Mouse (Mus musculus) forebrain, embryonic 14.5 days (tissue): ENCODE results near the gene Ranbp1. TPM values are rescaled to one million over a fixed set of nuclear protein-coding genes. Genes with fewer than 3 reads are reported as not detected.

Source experiments
- ATAC-seq: fragments of 200-750 bp; cut with Nextera tagmentation; 2 replicates; pipeline ENCODE4 v1.8.0; 2017; ENCODE audit warnings: mild to moderate bottlenecking, moderate library complexity
- DNase-seq: peaks from one replicate; pipeline ENCODE4 v3.0.0-alpha.2; 2015; ENCODE audit warnings: low spot score
- H3K27ac ChIP-seq: fragments of 300-500 bp; sonication (generic); 2 replicates; pipeline ENCODE4 v1.5.1; 2014; ENCODE audit warnings: low read depth, mild to moderate bottlenecking, control low read depth, low read length, moderate library complexity
- H3K27me3 ChIP-seq: fragments of 300-500 bp; sonication (generic); replicated peaks from 2 replicates; pipeline ENCODE4 v1.6.1; 2014; ENCODE audit warnings: low read length, control low read depth, mixed read lengths; ENCODE audit not compliant: control insufficient read depth, insufficient read depth
- H3K36me3 ChIP-seq: fragments of 300-500 bp; sonication (generic); 2 replicates; pipeline ENCODE4 v1.6.1; 2014; ENCODE audit warnings: low read length, control low read depth; ENCODE audit not compliant: control insufficient read depth, insufficient read depth
- H3K4me1 ChIP-seq: fragments of 300-500 bp; sonication (generic); 2 replicates; pipeline ENCODE4 v1.6.1; 2014; ENCODE audit warnings: antibody characterized with exemption, low read length, control low read depth; ENCODE audit not compliant: control insufficient read depth, insufficient read depth
- H3K4me2 ChIP-seq: fragments of 300-500 bp; sonication (generic); 2 replicates; pipeline ENCODE4 v1.6.1; 2014; ENCODE audit warnings: mild to moderate bottlenecking, control low read depth, low read length
- H3K4me3 ChIP-seq: fragments of 300-500 bp; sonication (generic); 2 replicates; pipeline ENCODE4 v1.5.1; 2014; ENCODE audit warnings: low read depth, low read length, control low read depth
- H3K9ac ChIP-seq: fragments of 300-500 bp; sonication (generic); 2 replicates; pipeline ENCODE4 v1.6.1; 2014; ENCODE audit warnings: mild to moderate bottlenecking, low read length, control low read depth, moderate library complexity
- H3K9me3 ChIP-seq: fragments of 300-500 bp; sonication (generic); replicated peaks from 2 replicates; pipeline ENCODE4 v1.6.1; 2016; ENCODE audit warnings: low read length, control low read depth, mixed read lengths; ENCODE audit not compliant: control insufficient read depth
- WGBS: fragments of 180-500 bp; shearing (Covaris S2); extraction: QIAGEN DNeasy Blood & Tissue Kit; methylation state at CpG from one replicate; pipeline ENCODE4 v1.1.7; 2014; 5-methylcytosine and 5-hydroxymethylcytosine counted together
- polyA plus RNA-seq: library from polyadenylated mRNA; unstranded; fragments of >200 nt; fragmentation: Nextera tagmentation; extraction: Ambion mirVana; gene quantifications from 2 replicates; pipeline ENCODE4 v1.2.1, GENCODE M21; 2014

The Ranbp1 gene
- polyA plus RNA-seq, 1 experiment from 2014 or later, result 537 TPM

- DNase-seq (no peak), ATAC-seq (no peak)
- 85% methylated on average over 4 of the region's 4 CpGs for WGBS
- no peak within 1 kb of the TSS for H3K4me2 ChIP-seq
- peaks cover 5% of the 10 kb centered on the region for H3K36me3 ChIP-seq
- H3K27me3 ChIP-seq, result no peaks in the 10 kb centered on the region
- no peak within 1 kb of the TSS for H3K27ac ChIP-seq
- H3K9me3 ChIP-seq, result no peaks in the 10 kb centered on the region
- H3K4me1 ChIP-seq, result peaks cover 14% of the 10 kb centered on the region
- H3K9ac ChIP-seq, result no peak within 1 kb of the TSS
- no peak within 1 kb of the TSS for H3K4me3 ChIP-seq
These were observed 31.0 kb downstream of the Ranbp1 start, which contains the start of gene Ccdc188 for GRCm38 (mm10) chr16:18217579-18217978. Gene Ccdc188, plus strand, starts transcription at chr16:18217879.

GRCm38 (mm10) chr16:18214858-18215257 is 33.7 kb downstream of the Ranbp1 start:
- Histone ChIP-seq H3K27me3 (no peaks in the 10 kb centered on the region), H3K9me3 (no peaks in the 10 kb centered on the region), H3K4me2 (peak overlapping the region; percentile 41), H3K4me3 (peak overlapping the region; percentile 14), H3K27ac (peak overlapping the region; percentile 81), H3K4me1 (peaks cover 14% of the 10 kb centered on the region), H3K9ac (peak overlapping the region; percentile 48), H3K36me3 (no peaks in the 10 kb centered on the region)
- WGBS, result 63% methylated on average over 7 of the region's 7 CpGs
- ATAC-seq (no peak), DNase-seq (no peak)

GRCm38 (mm10) chr16:18213689-18214088 is 34.8 kb downstream of the Ranbp1 start:
- WGBS, result 27% methylated on average over 6 of the region's 6 CpGs
- peak overlapping the region; percentile 41 for H3K4me2 ChIP-seq
- no peaks in the 10 kb centered on the region for H3K36me3 ChIP-seq
- peak overlapping the region; percentile 14; the same call in 1 of the 2 replicates for H3K4me3 ChIP-seq
- ATAC-seq (peak; percentile 89), DNase-seq (peak; percentile 93)
- peaks cover 14% of the 10 kb centered on the region for H3K4me1 ChIP-seq
- peak overlapping the region; percentile 81 for H3K27ac ChIP-seq
- H3K27me3 ChIP-seq, result no peaks in the 10 kb centered on the region
- no peaks in the 10 kb centered on the region for H3K9me3 ChIP-seq
- peak overlapping the region; percentile 48 for H3K9ac ChIP-seq

GRCm38 (mm10) chr16:18211417-18212171 is 36.9 kb downstream of the Ranbp1 start:
- DNase-seq, result peak; percentile 94
- H3K4me3 ChIP-seq, result no peak overlapping the region
- no peaks in the 10 kb centered on the region for H3K27me3 ChIP-seq
- peaks cover 14% of the 10 kb centered on the region for H3K4me1 ChIP-seq
- WGBS, result 42% methylated on average over 10 of the region's 10 CpGs
- no peak overlapping the region for H3K27ac ChIP-seq
- H3K4me2 ChIP-seq, result no peak overlapping the region
- peak; percentile 26 for ATAC-seq
- H3K9me3 ChIP-seq, result no peaks in the 10 kb centered on the region
- no peaks in the 10 kb centered on the region for H3K36me3 ChIP-seq
- H3K9ac ChIP-seq, result no peak overlapping the region

GRCm38 (mm10) chr16:18210701-18211416 is 37.7 kb downstream of the Ranbp1 start:
- Histone ChIP-seq H3K4me1 (peaks cover 14% of the 10 kb centered on the region), H3K9ac (no peak overlapping the region)
- ATAC-seq, result no peak

GRCm38 (mm10) chr16:18203430-18204091 is 45.0 kb downstream of the Ranbp1 start:
- Histone ChIP-seq H3K9ac (no peak overlapping the region), H3K9me3 (no peaks in the 10 kb centered on the region), H3K27me3 (no peaks in the 10 kb centered on the region), H3K36me3 (no peaks in the 10 kb centered on the region), H3K27ac (no peak overlapping the region), H3K4me1 (peaks cover 3% of the 10 kb centered on the region), H3K4me2 (no peak overlapping the region), H3K4me3 (no peak overlapping the region)
- ATAC-seq (no peak), DNase-seq (no peak)
- WGBS, result 62% methylated on average over 7 of the region's 7 CpGs

More at GRCm38 (mm10) chr16:18210701-18211416, 37.7 kb downstream of the Ranbp1 start:
- Histone ChIP-seq H3K4me2 (no peak overlapping the region), H3K4me3 (no peak overlapping the region), H3K27me3 (no peaks in the 10 kb centered on the region), H3K9me3 (no peaks in the 10 kb centered on the region), H3K27ac (no peak overlapping the region), H3K36me3 (no peaks in the 10 kb centered on the region)
- peak; percentile 69 for DNase-seq
- 20% methylated on average over 8 of the region's 8 CpGs for WGBS

GRCm38 (mm10) chr16:18202061-18202460 is 46.5 kb downstream of the Ranbp1 start:
- WGBS, result 78% methylated on average over 1 of the region's 1 CpGs
- Histone ChIP-seq H3K4me2 (no peak overlapping the region), H3K9ac (no peak overlapping the region), H3K4me3 (no peak overlapping the region), H3K9me3 (no peaks in the 10 kb centered on the region), H3K27ac (no peak overlapping the region), H3K4me1 (peaks cover 7% of the 10 kb centered on the region), H3K27me3 (no peaks in the 10 kb centered on the region), H3K36me3 (no peaks in the 10 kb centered on the region)
- ATAC-seq (no peak), DNase-seq (no peak)

GRCm38 (mm10) chr16:18201620-18202019 is 46.9 kb downstream of the Ranbp1 start:
- H3K27me3 ChIP-seq, result no peaks in the 10 kb centered on the region
- no peak overlapping the region for H3K9ac ChIP-seq
- no peak overlapping the region for H3K4me2 ChIP-seq
- H3K4me3 ChIP-seq, result no peak overlapping the region
- 60% methylated on average over 1 of the region's 1 CpGs for WGBS
- DNase-seq (no peak), ATAC-seq (no peak)
- peaks cover 7% of the 10 kb centered on the region for H3K4me1 ChIP-seq
- no peak overlapping the region for H3K27ac ChIP-seq
- no peaks in the 10 kb centered on the region for H3K36me3 ChIP-seq
- no peaks in the 10 kb centered on the region for H3K9me3 ChIP-seq
